Mouse (Mus musculus): ENCODE data around the gene Olfr665. TPM values are rescaled to one million over a fixed set of nuclear protein-coding genes. Genes with fewer than 3 reads are reported as not detected.
"Not testable (repeated sequence)": the region's sequence is repeated elsewhere in the genome, so short reads cannot be mapped to it uniquely, and the experiment has no call there.

The Olfr665 gene
- not detected in 2 replicates for total RNA-seq (2014; rRNA removed)
- polyA plus RNA-seq (2012; rRNA removed): not detected in 2 replicates

DNA sequence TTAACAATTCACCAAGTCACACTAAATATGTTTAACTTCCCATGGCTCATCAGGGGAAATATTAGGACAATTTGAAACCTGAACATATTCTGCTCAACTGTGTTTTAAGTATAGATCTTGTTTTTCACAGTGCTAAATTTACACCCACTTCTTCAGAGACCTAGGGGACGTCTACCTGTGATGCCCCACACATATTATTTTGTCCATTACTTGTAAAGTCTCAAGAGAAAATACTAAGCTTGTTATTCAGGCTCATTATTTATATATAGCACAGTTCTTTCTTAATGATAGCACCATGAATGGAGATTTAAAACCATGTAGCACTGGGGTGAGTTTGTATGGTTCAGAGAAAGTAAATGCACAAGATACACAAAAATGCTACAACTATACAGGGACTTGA lies at the start of gene Olfr665:
TSS of gene Olfr665 (plus strand) at position 301 of the 400 bp plus-strand sequence.
- no peak within 1 kb of the TSS for H3K4me3 ChIP-seq (ENCODE audit: insufficient read depth, low read depth, low read length)
- DNase-seq (ENCODE audit: extremely low read depth, low read depth, low spot score): no peak
- no peak within 1 kb of the TSS for H3K27ac ChIP-seq (replicated peaks; ENCODE audit: insufficient read depth, low read depth, low read length)
- no peaks in the 10 kb centered on the region for H3K36me3 ChIP-seq (ENCODE audit: control insufficient read depth, insufficient read depth, low read length)
- no peaks in the 10 kb centered on the region for H3K27me3 ChIP-seq (ENCODE audit: control insufficient read depth, insufficient read depth, low read length)
- no peak within 1 kb of the TSS for H3K9ac ChIP-seq (ENCODE audit: low read depth, low read length)
- TF ChIP-seq POLR2A (IDR thresholded peaks at IDR 0.05; ENCODE audit: extremely low read depth, insufficient read depth, low read length) (no peak), CTCF (IDR thresholded peaks at IDR 0.05; ENCODE audit: low read depth, low read length) (no peak)
- 27% methylated on average over 1 of the region's 1 CpGs for WGBS
- H3K4me1 ChIP-seq (ENCODE audit: control insufficient read depth, insufficient read depth, low read length): no peaks in the 10 kb centered on the region
- H3K79me2 ChIP-seq (ENCODE audit: control insufficient read depth, insufficient read depth, low read length): no peaks in the 10 kb centered on the region

DNA sequence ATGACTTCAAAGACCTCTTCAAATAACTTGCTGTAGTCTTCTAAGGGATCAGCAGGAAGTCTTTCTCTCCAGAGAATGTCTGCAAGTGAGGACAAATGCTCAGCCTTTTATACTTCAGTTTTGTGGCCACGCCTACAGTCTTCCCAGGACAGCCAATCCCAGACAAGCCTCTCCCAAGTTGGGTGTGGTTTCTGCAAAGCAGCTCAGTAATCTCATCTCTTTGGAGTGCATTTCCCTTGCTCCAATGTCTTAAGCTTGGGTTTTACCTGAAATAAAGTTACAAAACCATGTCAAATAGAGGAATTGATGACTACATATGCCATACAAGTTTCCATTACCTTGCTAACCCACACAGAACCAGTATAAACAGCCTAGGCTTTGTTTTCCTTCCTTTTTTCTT lies 35.3 kb upstream of the Olfr665 start, which contains the start of gene Usp17lb:
TSS of gene Usp17lb (minus strand) at position 101 of the 400 bp plus-strand sequence.
- 66% methylated on average over 1 of the region's 1 CpGs for WGBS
- no peak for TF ChIP-seq CTCF (IDR thresholded peaks at IDR 0.05; ENCODE audit: low read depth, low read length)
- TF ChIP-seq POLR2A (IDR thresholded peaks at IDR 0.05; ENCODE audit: extremely low read depth, insufficient read depth, low read length): no peak
- no peaks in the 10 kb centered on the region for H3K36me3 ChIP-seq (ENCODE audit: control insufficient read depth, insufficient read depth, low read length)

DNA sequence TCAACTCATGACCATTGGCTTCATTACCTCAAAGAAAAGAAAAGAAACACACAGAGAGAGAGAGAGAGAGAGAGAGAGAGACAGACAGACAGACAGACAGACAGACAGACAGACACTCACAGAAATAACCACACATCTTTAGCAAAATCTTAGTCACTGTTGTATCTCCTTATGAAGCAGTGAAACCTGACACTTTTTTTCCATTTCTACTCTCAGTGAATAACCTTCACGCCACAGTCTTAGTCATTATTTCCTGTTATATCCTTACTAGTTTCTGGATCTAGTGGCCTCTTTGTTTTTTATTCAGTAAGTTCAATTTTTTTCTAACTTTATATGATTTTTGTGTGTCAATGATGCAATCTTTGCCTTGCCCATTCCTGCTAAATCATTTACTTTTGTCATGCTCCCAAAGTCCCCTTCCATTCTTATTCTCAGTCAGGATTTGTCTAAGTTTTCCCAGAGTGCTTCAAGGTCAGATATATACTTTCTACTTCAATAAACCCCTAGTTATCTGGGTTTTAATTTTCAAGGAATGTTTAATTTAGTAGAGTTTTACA lies 34.0 kb upstream of the Olfr665 start:
- Histone ChIP-seq H3K27me3 (ENCODE audit: control insufficient read depth, insufficient read depth, low read length) (no peaks in the 10 kb centered on the region), H3K9ac (ENCODE audit: low read depth, low read length) (no peak overlapping the region), H3K4me1 (ENCODE audit: control insufficient read depth, insufficient read depth, low read length) (no peaks in the 10 kb centered on the region), H3K79me2 (ENCODE audit: control insufficient read depth, insufficient read depth, low read length) (no peaks in the 10 kb centered on the region), H3K36me3 (ENCODE audit: control insufficient read depth, insufficient read depth, low read length) (no peaks in the 10 kb centered on the region), H3K4me3 (ENCODE audit: insufficient read depth, low read depth, low read length) (no peak overlapping the region), H3K27ac (replicated peaks; ENCODE audit: insufficient read depth, low read depth, low read length) (no peak overlapping the region)
- WGBS: 73% methylated on average over 1 of the region's 1 CpGs
- no peak for DNase-seq (ENCODE audit: extremely low read depth, low read depth, low spot score)
- no peak for TF ChIP-seq POLR2A (IDR thresholded peaks at IDR 0.05; ENCODE audit: extremely low read depth, insufficient read depth, low read length)
- TF ChIP-seq CTCF (IDR thresholded peaks at IDR 0.05; ENCODE audit: low read depth, low read length): no peak

More for the DNA sequence above, 35.3 kb upstream of the Olfr665 start, which contains the start of gene Usp17lb:
- H3K4me1 ChIP-seq (ENCODE audit: control insufficient read depth, insufficient read depth, low read length): no peaks in the 10 kb centered on the region
- H3K27me3 ChIP-seq (ENCODE audit: control insufficient read depth, insufficient read depth, low read length): no peaks in the 10 kb centered on the region
- H3K79me2 ChIP-seq (ENCODE audit: control insufficient read depth, insufficient read depth, low read length): no peaks in the 10 kb centered on the region
- no peak within 1 kb of the TSS for H3K9ac ChIP-seq (ENCODE audit: low read depth, low read length)
- H3K27ac ChIP-seq (replicated peaks; ENCODE audit: insufficient read depth, low read depth, low read length): no peak within 1 kb of the TSS
- DNase-seq (ENCODE audit: extremely low read depth, low read depth, low spot score): no peak
- no peak within 1 kb of the TSS for H3K4me3 ChIP-seq (ENCODE audit: insufficient read depth, low read depth, low read length)

DNA sequence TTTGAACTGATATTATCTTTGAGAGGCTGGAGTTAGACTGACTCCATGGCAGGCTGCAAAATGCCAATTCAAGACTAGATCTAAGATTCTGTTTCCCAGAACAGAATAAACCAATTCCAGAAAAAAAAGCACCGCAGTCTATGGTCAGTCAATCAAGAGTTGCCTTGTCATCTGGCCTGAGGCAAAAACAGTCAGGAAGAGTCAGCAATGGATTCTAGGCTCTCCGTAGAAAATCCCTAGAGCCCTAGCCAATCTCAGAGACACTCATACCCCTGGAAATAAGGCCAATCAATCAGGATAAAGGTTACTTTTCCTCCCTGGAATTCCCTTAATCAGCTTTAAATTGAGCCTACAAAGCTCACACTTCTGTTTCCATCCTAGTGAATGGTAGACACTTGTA lies 26.3 kb upstream of the Olfr665 start:
- H3K9ac ChIP-seq (ENCODE audit: low read depth, low read length); H3K36me3 ChIP-seq (ENCODE audit: control insufficient read depth, insufficient read depth, low read length); DNase-seq (ENCODE audit: extremely low read depth, low read depth, low spot score); H3K4me1 ChIP-seq (ENCODE audit: control insufficient read depth, insufficient read depth, low read length); H3K4me3 ChIP-seq (ENCODE audit: insufficient read depth, low read depth, low read length); H3K27me3 ChIP-seq (ENCODE audit: control insufficient read depth, insufficient read depth, low read length); H3K79me2 ChIP-seq (ENCODE audit: control insufficient read depth, insufficient read depth, low read length); H3K27ac ChIP-seq (replicated peaks; ENCODE audit: insufficient read depth, low read depth, low read length): not testable (repeated sequence)
- WGBS: 86% methylated on average over 2 of the region's 2 CpGs

DNA sequence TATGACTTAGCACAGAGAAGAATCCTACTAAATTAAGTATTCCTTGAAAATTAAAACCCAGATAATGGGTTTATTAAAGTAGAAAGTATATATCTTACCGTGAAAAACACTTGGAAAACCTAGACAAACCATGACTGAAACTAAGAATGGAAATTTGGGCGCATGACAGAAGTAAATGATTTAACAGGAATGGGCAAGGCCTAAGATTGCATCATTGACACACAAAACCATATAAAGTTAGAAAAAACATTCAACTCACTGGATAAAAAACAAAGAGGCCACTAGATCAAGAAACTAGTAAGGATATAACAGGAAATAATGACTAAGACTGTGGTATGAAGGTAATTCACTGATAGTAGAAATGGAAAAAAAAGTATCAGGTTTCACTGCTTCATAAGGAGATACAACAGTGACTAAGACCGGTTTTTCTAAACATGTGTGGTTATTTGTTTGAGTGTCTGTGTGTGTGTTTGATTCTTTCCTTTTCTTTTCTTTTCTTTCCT lies 22.5 kb upstream of the Olfr665 start:
- TF ChIP-seq CTCF (IDR thresholded peaks at IDR 0.05; ENCODE audit: low read depth, low read length) (no peak), POLR2A (IDR thresholded peaks at IDR 0.05; ENCODE audit: extremely low read depth, insufficient read depth, low read length) (no peak)
- no peak overlapping the region for H3K4me3 ChIP-seq (ENCODE audit: insufficient read depth, low read depth, low read length)
- H3K27ac ChIP-seq (replicated peaks; ENCODE audit: insufficient read depth, low read depth, low read length): no peak overlapping the region
- peak; percentile 3 for DNase-seq (ENCODE audit: extremely low read depth, low read depth, low spot score)
- H3K79me2 ChIP-seq (ENCODE audit: control insufficient read depth, insufficient read depth, low read length): no peaks in the 10 kb centered on the region
- no peak overlapping the region for H3K9ac ChIP-seq (ENCODE audit: low read depth, low read length)
- H3K27me3 ChIP-seq (ENCODE audit: control insufficient read depth, insufficient read depth, low read length): no peaks in the 10 kb centered on the region
- 78% methylated on average over 3 of the region's 3 CpGs for WGBS
- no peaks in the 10 kb centered on the region for H3K4me1 ChIP-seq (ENCODE audit: control insufficient read depth, insufficient read depth, low read length)
- no peaks in the 10 kb centered on the region for H3K36me3 ChIP-seq (ENCODE audit: control insufficient read depth, insufficient read depth, low read length)

DNA sequence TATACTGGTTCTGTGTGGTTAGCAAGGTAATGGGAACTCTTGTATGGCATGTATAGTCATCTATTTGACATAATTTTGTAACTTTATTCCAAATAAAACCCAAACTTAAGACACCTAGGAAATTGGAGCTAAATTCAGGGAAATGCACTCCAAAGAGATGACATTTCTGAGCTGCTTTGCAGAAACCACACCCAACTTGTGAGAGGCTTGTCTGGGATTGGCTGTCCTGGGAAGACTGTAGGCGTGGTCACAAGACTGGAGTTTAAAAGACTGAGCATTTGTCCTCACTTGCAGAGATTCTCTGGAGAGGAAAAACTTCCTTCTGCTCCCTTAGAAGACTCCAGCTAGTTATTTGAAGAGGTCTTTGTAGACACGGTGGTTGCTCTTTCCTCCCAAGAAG lies 21.1 kb upstream of the Olfr665 start, which contains the start of gene Usp17la:
TSS of gene Usp17la (plus strand) at position 301 of the 400 bp plus-strand sequence.
- H3K36me3 ChIP-seq (ENCODE audit: control insufficient read depth, insufficient read depth, low read length); H3K9ac ChIP-seq (ENCODE audit: low read depth, low read length); H3K79me2 ChIP-seq (ENCODE audit: control insufficient read depth, insufficient read depth, low read length); H3K4me3 ChIP-seq (ENCODE audit: insufficient read depth, low read depth, low read length); DNase-seq (ENCODE audit: extremely low read depth, low read depth, low spot score); H3K4me1 ChIP-seq (ENCODE audit: control insufficient read depth, insufficient read depth, low read length); H3K27ac ChIP-seq (replicated peaks; ENCODE audit: insufficient read depth, low read depth, low read length); H3K27me3 ChIP-seq (ENCODE audit: control insufficient read depth, insufficient read depth, low read length): not testable (repeated sequence)
- 79% methylated on average over 2 of the region's 2 CpGs for WGBS
